Mouse (Mus musculus): Measurements from ENCODE around the gene Ufm1. TPM values are rescaled to one million over a fixed set of nuclear protein-coding genes. Genes with fewer than 3 reads are reported as not detected.

Ufm1 gene
- total RNA-seq (2021): 10 to 100 TPM; 68.4 to 78.6 TPM
- long read RNA-seq, experiment 1, full-length matches to known transcripts: 33 of 41 reads
- long read RNA-seq, experiment 1, partial matches to known transcripts: 1 of 41 reads
- long read RNA-seq, experiment 1, other reads (novel, unspliced or antisense): 7 of 41 reads
- long read RNA-seq, experiment 2, full-length matches to known transcripts: 50 of 57 reads
- long read RNA-seq, experiment 2, partial matches to known transcripts: 1 of 57 reads
- long read RNA-seq, experiment 2, other reads (novel, unspliced or antisense): 6 of 57 reads

- peak; percentile 55 to 84 for DNase-seq (ENCODE audit: low spot score in 2 of 2)
Observed at GRCm38 (mm10) chr3:53863383-53864220, at the start of gene Ufm1. Gene Ufm1 (minus strand): TSS chr3:53863830.

- no peak for DNase-seq (ENCODE audit: low spot score in 2 of 2)
Observed at GRCm38 (mm10) chr3:53890619-53891540, 27.2 kb upstream of the Ufm1 start.

- no peak for DNase-seq (ENCODE audit: low spot score in 2 of 2)
Observed at GRCm38 (mm10) chr3:53871596-53871995, 8.0 kb upstream of the Ufm1 start.

GRCm38 (mm10) chr3:53870482-53870881 is 6.9 kb upstream of the Ufm1 start:
- no peak for DNase-seq (ENCODE audit: low spot score in 2 of 2)

- no peak for DNase-seq (ENCODE audit: low spot score in 2 of 2)
Observed at GRCm38 (mm10) chr3:53869263-53869662, 5.6 kb upstream of the Ufm1 start.

- no peak for DNase-seq (ENCODE audit: low spot score in 2 of 2)
Observed at GRCm38 (mm10) chr3:53868212-53868611, 4.6 kb upstream of the Ufm1 start.

- no peak for DNase-seq (ENCODE audit: low spot score in 2 of 2)
Observed at GRCm38 (mm10) chr3:53854831-53855230, 8.8 kb downstream of the Ufm1 start.

GRCm38 (mm10) chr3:53854261-53854660 is 9.4 kb downstream of the Ufm1 start:
- DNase-seq (ENCODE audit: low spot score in 2 of 2): no peak

- DNase-seq (ENCODE audit: low spot score in 2 of 2): no peak
Observed at GRCm38 (mm10) chr3:53848262-53848661, 15.4 kb downstream of the Ufm1 start.

GRCm38 (mm10) chr3:53847726-53848125 is 15.9 kb downstream of the Ufm1 start:
- no peak for DNase-seq (ENCODE audit: low spot score in 2 of 2)

- no peak for DNase-seq (ENCODE audit: low spot score in 2 of 2)
Observed at GRCm38 (mm10) chr3:53846206-53846928, 17.3 kb downstream of the Ufm1 start.

GRCm38 (mm10) chr3:53844786-53845185 is 18.8 kb downstream of the Ufm1 start, which contains the start of gene Gm10985:
Gene Gm10985 (plus strand): TSS chr3:53845086.
- DNase-seq (ENCODE audit: low spot score in 2 of 2): no peak

GRCm38 (mm10) chr3:53834238-53834637 is 29.4 kb downstream of the Ufm1 start:
- DNase-seq (ENCODE audit: low spot score in 2 of 2): no peak

- DNase-seq (ENCODE audit: low spot score in 2 of 2): no peak
Observed at GRCm38 (mm10) chr3:53813421-53813977, 50.1 kb downstream of the Ufm1 start.

Other genes starting within 250 kb of the Ufm1 start
- 1 to 10 TPM; 3.8 to 9.6 TPM for gene Frem2, start 206.5 kb downstream of the Ufm1 start, total RNA-seq (2021)
- not detected for gene Gm10985, start 18.7 kb downstream of the Ufm1 start, total RNA-seq (2021)